Mouse (Mus musculus): ENCODE results near the gene Tdrd9. TPM values are rescaled to one million over a fixed set of nuclear protein-coding genes. Genes with fewer than 3 reads are reported as not detected.

Gene Tdrd9
- polyA plus RNA-seq, 1 experiment from 2014 or later, result 1.4 TPM

DNA sequence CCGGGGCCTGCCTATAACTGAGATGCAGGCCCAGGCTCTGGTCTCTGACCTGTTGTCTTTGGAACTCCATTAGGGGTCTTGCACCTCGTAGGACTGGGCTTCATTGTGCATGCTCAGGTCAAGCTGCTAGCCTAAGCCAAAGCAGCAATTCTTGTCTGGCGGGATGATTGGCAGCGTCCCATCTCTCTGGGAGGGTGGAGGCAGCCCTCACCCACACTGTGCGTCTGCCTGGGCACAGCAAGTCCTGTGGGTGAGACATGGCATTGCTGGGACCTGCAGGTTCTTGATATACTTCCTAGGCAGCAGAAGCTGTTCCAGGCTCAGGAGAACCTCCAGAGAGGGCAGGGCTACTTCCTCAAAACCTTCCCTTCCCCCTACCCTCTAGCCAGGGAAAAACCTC lies 145.6 kb downstream of the Tdrd9 start:
- WGBS, result 82% methylated on average over 5 of the region's 5 CpGs
- ATAC-seq (ENCODE audit: low read depth), result no peak

DNA sequence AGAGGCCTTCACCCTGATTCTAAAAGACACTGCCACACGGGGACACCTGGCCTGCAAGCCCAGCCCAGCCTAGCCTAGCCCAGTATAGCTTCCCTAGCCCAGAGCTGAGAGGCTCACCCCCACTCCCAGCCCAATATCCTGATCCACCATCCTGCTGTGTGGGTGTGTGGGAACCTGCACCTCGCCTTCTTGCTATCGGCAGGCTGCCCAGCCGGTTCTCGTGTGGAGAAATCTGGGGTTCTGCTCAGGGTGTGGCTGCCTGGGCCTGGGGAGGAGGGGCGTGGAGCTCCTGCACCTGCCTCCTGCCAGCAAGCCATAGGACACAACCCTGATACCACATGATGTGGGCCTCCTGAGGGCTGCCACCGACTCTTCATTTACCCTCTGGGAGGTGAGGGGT lies 146.3 kb downstream of the Tdrd9 start:
- Histone ChIP-seq H3K4me3 (no peak overlapping the region), H3K9me3 (no peaks in the 10 kb centered on the region), H3K4me1 (replicated peaks) (no peaks in the 10 kb centered on the region; the same call in 1 of the 2 replicates), H3K9ac (no peak overlapping the region), H3K36me3 (no peaks in the 10 kb centered on the region), H3K27ac (replicated peaks) (no peak overlapping the region), H3K4me2 (no peak overlapping the region), H3K27me3 (peaks cover 14% of the 10 kb centered on the region)
- ATAC-seq (ENCODE audit: low read depth), result no peak
- 83% methylated on average over 7 of the region's 7 CpGs for WGBS

More for the DNA sequence above, 145.6 kb downstream of the Tdrd9 start:
- Histone ChIP-seq H3K27me3 (peaks cover 20% of the 10 kb centered on the region), H3K4me3 (no peak overlapping the region), H3K9me3 (no peaks in the 10 kb centered on the region), H3K4me2 (no peak overlapping the region), H3K9ac (no peak overlapping the region), H3K4me1 (replicated peaks) (no peaks in the 10 kb centered on the region; the same call in 1 of the 2 replicates), H3K36me3 (no peaks in the 10 kb centered on the region), H3K27ac (replicated peaks) (no peak overlapping the region)

Small RNA genes lying within 50 kb of the gene (microRNA-seq; reads per million reads assigned to microRNA genes)
- gene Mir3073a (not detected), gene Mir3073b (not detected)

Other genes starting within 250 kb of the Tdrd9 start
- gene Klc1, start 212.7 kb upstream of the Tdrd9 start, polyA plus RNA-seq (2015; fragmentation: Nextera tagmentation; extraction: Ambion mirVana), result 593 and 603 TPM in 2 replicates
- 2.6 and 2.8 TPM in 2 replicates for gene Xrcc3, start 157.7 kb upstream of the Tdrd9 start, polyA plus RNA-seq (2015; fragmentation: Nextera tagmentation; extraction: Ambion mirVana)
- gene Zfyve21, start 157.4 kb upstream of the Tdrd9 start, polyA plus RNA-seq (2015; fragmentation: Nextera tagmentation; extraction: Ambion mirVana), result 41.4 and 50.1 TPM in 2 replicates
- 24.1 and 26.9 TPM in 2 replicates for gene Ppp1r13b, start 63.4 kb upstream of the Tdrd9 start, polyA plus RNA-seq (2015; fragmentation: Nextera tagmentation; extraction: Ambion mirVana)
- gene Atp5mpl, start 4.6 kb upstream of the Tdrd9 start, polyA plus RNA-seq (2015; fragmentation: Nextera tagmentation; extraction: Ambion mirVana), result 737 and 818 TPM in 2 replicates
- gene Rd3l, start 9.8 kb downstream of the Tdrd9 start, polyA plus RNA-seq (2015; fragmentation: Nextera tagmentation; extraction: Ambion mirVana), result not detected in 2 replicates
- 0.25 and 0.29 TPM in 2 replicates for gene Aspg, start 135.1 kb downstream of the Tdrd9 start, polyA plus RNA-seq (2015; fragmentation: Nextera tagmentation; extraction: Ambion mirVana)
- gene Kif26a, start 174.6 kb downstream of the Tdrd9 start, polyA plus RNA-seq (2015; fragmentation: Nextera tagmentation; extraction: Ambion mirVana), result 4.7 and 4.9 TPM in 2 replicates

All from neural tube, embryonic 13.5 days (tissue).